Comparison of ENCODE assay signal across 23 mouse cellular contexts in the genomic region with DNA sequence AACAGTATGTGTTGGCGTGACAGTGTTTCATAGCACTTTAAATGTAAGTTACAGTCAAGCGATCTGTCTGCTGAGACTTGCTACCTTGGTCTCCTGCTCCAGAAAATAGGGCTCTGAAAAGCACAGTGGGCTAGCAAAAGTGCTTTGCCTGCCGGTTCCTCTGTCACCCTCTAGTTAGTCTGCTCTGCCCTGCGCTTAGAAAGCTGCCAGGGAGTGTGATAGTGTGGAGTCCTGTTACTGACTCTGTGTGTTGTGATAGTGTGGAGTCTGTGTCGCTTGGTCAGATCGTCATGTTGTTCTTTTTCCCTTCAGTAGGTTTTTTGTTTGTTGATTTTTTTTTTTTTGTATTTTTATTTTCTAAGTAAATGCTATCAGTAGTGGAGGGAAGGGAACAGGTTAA. TPM values are rescaled to one million over a fixed set of nuclear protein-coding genes. Genes with fewer than 3 reads are reported as not detected.
DNase-seq lines count a peak whose midpoint lies in the region; ATAC-seq and TF ChIP-seq lines count a peak whose summit lies in the region.
"Had no signal": no experiment of that assay in that cellular context is flagged by ENCODE, and none has a peak within 500 bp of the region (broad histone marks: within the 10 kb centered on the region; RNA-seq: fewer than 3 reads in every experiment).

No protein-coding gene starts in this region.

- H3K4me3 ChIP-seq in heart, embryonic 10.5 days = peak overlapping the region; percentile 45
- peak overlapping the region; percentile 15; the same call in 1 of the 2 replicates for H3K4me3 ChIP-seq in heart, postnatal 0 days (ENCODE audit: low read depth, low read length)
- H3K4me3 ChIP-seq in liver, embryonic 12.5 days = 0 out of 2 replicates have a peak overlapping the region, but pooled peaks have one; percentile 16
- H3K4me3 ChIP-seq: forebrain, embryonic 13.5 days; hindbrain, embryonic 15.5 days; limb, embryonic 12.5 days; midbrain, embryonic 12.5 days; neural tube, embryonic 12.5 days had no signal

- H3K27me3 ChIP-seq in heart, embryonic 10.5 days (ENCODE audit: insufficient read depth, poor library complexity, severe bottlenecking) = no peaks in the 10 kb centered on the region
- no peaks in the 10 kb centered on the region for H3K27me3 ChIP-seq in heart, postnatal 0 days (ENCODE audit: control insufficient read depth, insufficient read depth, low read length)
- no peaks in the 10 kb centered on the region for H3K27me3 ChIP-seq in liver, embryonic 12.5 days (replicated peaks)
- H3K27me3 ChIP-seq: forebrain, embryonic 13.5 days; hindbrain, embryonic 15.5 days; limb, embryonic 12.5 days; midbrain, embryonic 12.5 days; neural tube, embryonic 12.5 days had no signal

- ATAC-seq in heart, postnatal 0 days (ENCODE audit: insufficient read depth, low read depth) = peak; percentile 46; the same call in 1 of the 2 replicates
- ATAC-seq in liver, embryonic 12.5 days = peak; percentile 59
- ATAC-seq in megakaryocyte-erythroid progenitor cell, adult 5-6 weeks (replicated peaks; ENCODE audit: low FRiP score, low TSS enrichment, poor library complexity, severe bottlenecking) = peak; percentile 27; the same call in 1 of the 2 replicates
- ATAC-seq: activated CD4-positive, CD25-positive, alpha-beta regulatory T cell, adult 4 months; CD4-positive, CD25-positive, alpha-beta regulatory T cell, adult 4 months; forebrain, embryonic 13.5 days had no signal

- 34% methylated on average over 6 of the region's 6 CpGs for WGBS in heart, embryonic 10.5 days
- WGBS in heart, postnatal 0 days = 36% methylated on average over 6 of the region's 6 CpGs
- WGBS in liver, embryonic 12.5 days (ENCODE audit: insufficient replicate concordance) = 49% methylated on average over 6 of the region's 6 CpGs

- H3K9me3 ChIP-seq in heart, embryonic 10.5 days = no peaks in the 10 kb centered on the region
- no peaks in the 10 kb centered on the region for H3K9me3 ChIP-seq in heart, postnatal 0 days (replicated peaks; ENCODE audit: control insufficient read depth, low read length)
- 0 out of 2 replicates have a peak, but pooled peaks cover 4% of the 10 kb centered on the region for H3K9me3 ChIP-seq in liver, embryonic 12.5 days (replicated peaks)
- H3K9me3 ChIP-seq: forebrain, embryonic 13.5 days; G1E; hindbrain, embryonic 15.5 days; neural tube, embryonic 12.5 days had no signal

- peaks cover 51% of the 10 kb centered on the region for H3K4me1 ChIP-seq in heart, embryonic 10.5 days
- peaks cover 20% of the 10 kb centered on the region; the same call in 1 of the 2 replicates for H3K4me1 ChIP-seq in heart, postnatal 0 days (ENCODE audit: control insufficient read depth, insufficient read depth)
- H3K4me1 ChIP-seq in liver, embryonic 12.5 days = peaks cover 57% of the 10 kb centered on the region

- no peak for TF ChIP-seq EP300 in heart, postnatal 0 days (IDR thresholded peaks at IDR 0.05; ENCODE audit: low read depth)

- peak overlapping the region; percentile 79 for H3K27ac ChIP-seq in heart, embryonic 10.5 days
- H3K27ac ChIP-seq in heart, postnatal 0 days (ENCODE audit: low read depth) = peak overlapping the region; percentile 40
- peak overlapping the region; percentile 69 for H3K27ac ChIP-seq in liver, embryonic 12.5 days
- H3K27ac ChIP-seq: forebrain, embryonic 13.5 days; hindbrain, embryonic 15.5 days; limb, embryonic 12.5 days; macrophage; midbrain, embryonic 12.5 days; neural tube, embryonic 12.5 days had no signal

- H3K9ac ChIP-seq in heart, postnatal 0 days (replicated peaks; ENCODE audit: low read depth, low read length) = no peak overlapping the region; the same call in 1 of the 2 replicates
- 0 out of 2 replicates have a peak overlapping the region, but pooled peaks have one; percentile 17 for H3K9ac ChIP-seq in liver, embryonic 12.5 days
- H3K9ac ChIP-seq: forebrain, embryonic 13.5 days; hindbrain, embryonic 15.5 days; limb, embryonic 12.5 days; lung, embryonic 14.5 days; midbrain, embryonic 12.5 days; neural tube, embryonic 12.5 days had no signal

- DNase-seq in heart, embryonic 10.5 days (ENCODE audit: low spot score) = no peak
- no peak for DNase-seq in heart, postnatal 4 days
- DNase-seq in heart, postnatal 0 days (ENCODE audit: low spot score) = no peak
- DNase-seq in heart, adult 18-20 months = no peak
- DNase-seq in cerebellum, adult 11-12 months = no peak
- DNase-seq: adrenal gland, postnatal 14 days; cerebellum, adult 2 months; kidney, adult 11 months; kidney, postnatal 10 days; lung, embryonic 14.5 days; right cerebral cortex, adult 18-20 months; thymus, postnatal 25 days had no signal

- H3K36me3 ChIP-seq in heart, embryonic 10.5 days = peaks cover 11% of the 10 kb centered on the region
- no peaks in the 10 kb centered on the region for H3K36me3 ChIP-seq in heart, postnatal 0 days (replicated peaks; ENCODE audit: control insufficient read depth, insufficient read depth, low read length)
- H3K36me3 ChIP-seq in liver, embryonic 12.5 days = peaks cover 26% of the 10 kb centered on the region
- H3K36me3 ChIP-seq: neural tube, embryonic 12.5 days had no signal

- TF ChIP-seq CTCF in heart, postnatal 0 days (IDR thresholded peaks at IDR 0.05; ENCODE audit: low read depth) = no peak

- peak overlapping the region; percentile 49 for H3K4me2 ChIP-seq in heart, postnatal 0 days (ENCODE audit: low read depth, low read length)
- H3K4me2 ChIP-seq in liver, embryonic 12.5 days = peak overlapping the region; percentile 50
- H3K4me2 ChIP-seq: forebrain, embryonic 13.5 days; hindbrain, embryonic 15.5 days; limb, embryonic 12.5 days; lung, embryonic 14.5 days; midbrain, embryonic 12.5 days; neural tube, embryonic 12.5 days had no signal

RNA-seq across cellular contexts. Expression of gene Rictor, which starts 7.1 kb away (rescaled TPM):
- polyA plus RNA-seq in heart, embryonic 10.5 days (2016; fragmentation: Nextera tagmentation; extraction: Ambion mirVana) = 34.0 and 35.1 TPM in 2 replicates
- total RNA-seq in heart, postnatal 4 days (2021) = 10 to 100 TPM; 20.3 to 21.0 TPM
- total RNA-seq in heart, postnatal 0 days (2014; rRNA removed; ENCODE audit: low replicate concordance) = 10.9 and 23.2 TPM in 2 replicates
- polyA plus RNA-seq in heart, postnatal 0 days (2015; fragmentation: Nextera tagmentation; extraction: Ambion mirVana) = 17.5 and 17.8 TPM in 2 replicates
- 10 to 100 TPM; 11.6 to 13.1 TPM for total RNA-seq in heart, adult 18-20 months (2021)
- polyA plus RNA-seq in liver, embryonic 12.5 days (2016; fragmentation: Nextera tagmentation; extraction: Ambion mirVana) = 25.0 and 25.9 TPM in 2 replicates
- 32.5 and 47.1 TPM in 2 replicates for total RNA-seq in megakaryocyte-erythroid progenitor cell, adult 5-6 weeks (2014; fragmentation: Nextera tagmentation)
- total RNA-seq in megakaryocyte-erythroid progenitor cell, adult 5-6 weeks (2017) = 32.6 and 50.7 TPM in 2 replicates
